Mouse (Mus musculus) urinary bladder, postnatal 25 days (tissue): Measurements from ENCODE around the gene Cep164.
"Not testable (repeated sequence)": the region's sequence is repeated elsewhere in the genome, so short reads cannot be mapped to it uniquely, and the experiment has no call there.

Experiments used
- DNase-seq: peaks from one replicate; pipeline ENCODE4 v3.0.0; 2022; ENCODE audit warnings: low spot score

Gene Cep164

GRCm38 (mm10) chr9:45787547-45787946 is 40.9 kb downstream of the Cep164 start:
- DNase-seq: no peak

DNA sequence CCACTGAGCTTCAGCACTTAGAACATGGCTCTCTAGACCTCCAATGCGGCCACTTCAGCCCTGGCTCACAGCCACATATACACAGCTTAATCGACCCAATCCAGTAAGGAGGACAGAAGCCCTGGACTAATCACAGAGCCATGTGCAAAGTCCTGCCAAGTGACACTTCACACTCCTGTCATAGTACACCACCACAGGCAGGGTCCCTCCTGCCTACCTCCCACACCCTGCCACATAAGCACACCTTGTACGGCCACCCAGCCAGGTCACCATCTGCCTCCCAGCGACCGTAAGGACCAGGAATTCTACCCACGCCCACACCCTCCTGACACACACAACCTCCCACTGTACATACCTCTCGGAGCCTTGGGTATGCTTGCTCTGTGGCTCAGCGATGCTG is 41.4 kb downstream of the Cep164 start:
- no peak for DNase-seq

- no peak for DNase-seq
These were observed 45.0 kb downstream of the Cep164 start for GRCm38 (mm10) chr9:45783249-45784069.

GRCm38 (mm10) chr9:45779201-45779600 is 49.3 kb downstream of the Cep164 start:
- no peak for DNase-seq

DNA sequence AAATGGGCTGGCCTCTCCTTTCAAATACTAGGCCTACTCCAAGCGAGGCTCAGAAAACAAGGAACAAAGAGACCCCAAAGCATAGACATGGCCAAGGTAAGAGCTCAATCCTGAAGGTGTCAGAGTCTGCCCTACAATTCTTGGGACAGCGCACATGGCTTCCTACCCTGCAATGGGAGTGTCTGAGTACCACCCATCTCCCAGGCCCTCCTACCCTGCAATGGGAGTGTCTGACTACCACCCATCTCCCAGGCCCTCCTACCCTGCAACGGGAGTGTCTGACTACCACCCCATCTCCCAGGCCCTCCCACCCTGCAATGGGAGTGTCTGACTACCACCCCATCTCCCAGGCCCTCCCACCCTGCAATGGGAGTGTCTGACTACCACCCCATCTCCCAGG is 52.3 kb downstream of the Cep164 start:
- not testable (repeated sequence) for DNase-seq

GRCm38 (mm10) chr9:45774088-45774487 is 54.4 kb downstream of the Cep164 start:
- no peak for DNase-seq

DNA sequence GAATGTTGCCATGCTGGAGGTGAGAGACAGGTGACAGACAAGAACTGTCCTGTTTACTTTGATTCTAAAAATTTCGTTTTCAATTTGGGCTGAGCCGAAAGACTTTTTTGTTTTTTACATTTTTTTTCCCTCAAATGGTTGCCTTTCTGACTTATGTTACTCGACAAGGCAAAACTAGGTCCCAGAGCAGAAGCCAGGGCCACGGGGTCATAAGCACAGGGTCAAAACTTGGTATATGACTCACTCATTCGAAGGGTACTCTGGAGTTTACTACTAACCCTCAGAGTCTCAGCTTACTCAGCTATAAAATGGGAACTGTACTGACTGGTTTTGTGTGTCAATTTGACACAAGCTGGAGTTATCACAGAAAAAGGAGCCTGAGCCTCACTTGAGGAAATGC is 58.9 kb downstream of the Cep164 start:
- no peak for DNase-seq

- DNase-seq: no peak
These were observed 60.1 kb downstream of the Cep164 start for GRCm38 (mm10) chr9:45768421-45768820.

GRCm38 (mm10) chr9:45767155-45767554 is 61.3 kb downstream of the Cep164 start:
- DNase-seq: no peak

- DNase-seq: no peak
These were observed 62.3 kb downstream of the Cep164 start for GRCm38 (mm10) chr9:45766195-45766594.

DNA sequence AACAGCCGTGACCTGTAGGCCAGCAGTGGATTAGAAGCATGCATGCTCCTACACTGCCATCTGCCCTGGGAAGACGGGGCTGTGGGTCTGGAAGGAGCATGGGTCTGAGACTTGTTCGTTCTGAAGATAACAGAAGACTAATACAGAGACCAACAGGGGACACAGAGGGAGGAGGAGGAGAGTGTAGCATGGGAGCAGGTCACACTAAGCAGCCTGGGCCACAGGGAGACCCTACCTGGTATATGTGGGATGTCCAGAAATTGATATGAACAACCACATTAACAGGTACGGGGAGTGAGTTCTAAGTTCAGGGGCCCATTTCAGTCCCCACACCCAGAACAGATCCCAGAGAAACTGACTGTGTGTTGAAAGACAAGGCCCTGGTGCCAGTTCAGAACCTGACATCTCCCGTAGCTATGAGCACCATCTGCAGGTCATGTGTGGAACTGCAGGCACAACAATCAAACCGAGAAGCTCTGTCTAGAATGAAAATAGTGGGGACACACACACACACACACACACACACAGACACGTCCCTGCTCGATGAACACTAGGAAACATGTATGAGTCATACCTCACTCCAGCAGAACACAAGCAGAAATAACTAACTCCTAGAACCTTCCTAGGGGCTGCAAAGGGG is 73.9 kb downstream of the Cep164 start:
- peak; percentile 56 for DNase-seq

- no peak for DNase-seq
These were observed 78.6 kb downstream of the Cep164 start for GRCm38 (mm10) chr9:45749917-45750316.

DNA sequence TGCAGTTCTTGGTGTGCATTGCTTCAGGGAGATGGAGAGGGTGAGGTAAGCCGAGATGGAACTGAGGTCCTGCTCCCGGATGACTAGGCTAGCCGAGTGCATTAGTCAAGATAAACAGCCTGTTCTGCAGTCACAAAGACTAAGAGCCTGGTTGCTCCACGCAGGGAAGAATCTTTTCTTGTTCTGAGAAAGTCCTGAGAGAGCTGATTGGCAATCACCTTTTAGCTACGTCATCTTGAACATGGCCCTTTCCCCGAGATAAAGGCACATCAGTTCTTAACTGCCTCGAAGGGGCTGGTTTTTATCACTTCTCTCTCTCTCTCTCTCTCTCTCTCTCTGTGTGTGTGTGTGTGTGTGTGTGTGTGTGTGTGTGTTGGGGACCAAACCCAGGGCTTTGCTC is 83.0 kb downstream of the Cep164 start:
- no peak for DNase-seq

GRCm38 (mm10) chr9:45740584-45740980 is 87.9 kb downstream of the Cep164 start:
- DNase-seq: no peak

- no peak for DNase-seq
These were observed 88.5 kb downstream of the Cep164 start for GRCm38 (mm10) chr9:45739702-45740583.

- no peak for DNase-seq
These were observed 89.3 kb downstream of the Cep164 start for GRCm38 (mm10) chr9:45739001-45739701.

- no peak for DNase-seq
These were observed 95.2 kb downstream of the Cep164 start for GRCm38 (mm10) chr9:45733246-45733645.

- no peak for DNase-seq
These were observed 96.6 kb downstream of the Cep164 start for GRCm38 (mm10) chr9:45731851-45732250.

DNA sequence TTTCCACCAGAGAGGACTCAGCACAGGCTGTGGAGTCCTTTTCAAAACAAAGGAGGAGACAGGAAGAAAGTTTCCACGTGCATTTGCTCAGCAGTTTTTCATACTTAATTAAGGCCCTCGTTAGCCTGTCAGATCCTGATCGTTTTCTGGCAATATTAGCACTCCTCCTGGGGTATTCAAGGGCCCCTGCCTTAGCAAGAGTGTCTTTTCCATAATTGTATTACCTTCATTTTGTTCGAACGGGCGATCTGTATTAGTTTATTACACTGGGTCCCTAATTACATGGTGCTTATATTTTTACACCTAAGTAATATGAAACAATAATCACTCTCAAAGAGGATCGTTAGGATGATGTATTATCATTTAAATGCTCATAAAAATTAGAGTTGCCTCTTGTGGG is 108.5 kb downstream of the Cep164 start:
- no peak for DNase-seq
